Comparison of ENCODE assay signal across 7 mouse cellular contexts in the genomic region with DNA sequence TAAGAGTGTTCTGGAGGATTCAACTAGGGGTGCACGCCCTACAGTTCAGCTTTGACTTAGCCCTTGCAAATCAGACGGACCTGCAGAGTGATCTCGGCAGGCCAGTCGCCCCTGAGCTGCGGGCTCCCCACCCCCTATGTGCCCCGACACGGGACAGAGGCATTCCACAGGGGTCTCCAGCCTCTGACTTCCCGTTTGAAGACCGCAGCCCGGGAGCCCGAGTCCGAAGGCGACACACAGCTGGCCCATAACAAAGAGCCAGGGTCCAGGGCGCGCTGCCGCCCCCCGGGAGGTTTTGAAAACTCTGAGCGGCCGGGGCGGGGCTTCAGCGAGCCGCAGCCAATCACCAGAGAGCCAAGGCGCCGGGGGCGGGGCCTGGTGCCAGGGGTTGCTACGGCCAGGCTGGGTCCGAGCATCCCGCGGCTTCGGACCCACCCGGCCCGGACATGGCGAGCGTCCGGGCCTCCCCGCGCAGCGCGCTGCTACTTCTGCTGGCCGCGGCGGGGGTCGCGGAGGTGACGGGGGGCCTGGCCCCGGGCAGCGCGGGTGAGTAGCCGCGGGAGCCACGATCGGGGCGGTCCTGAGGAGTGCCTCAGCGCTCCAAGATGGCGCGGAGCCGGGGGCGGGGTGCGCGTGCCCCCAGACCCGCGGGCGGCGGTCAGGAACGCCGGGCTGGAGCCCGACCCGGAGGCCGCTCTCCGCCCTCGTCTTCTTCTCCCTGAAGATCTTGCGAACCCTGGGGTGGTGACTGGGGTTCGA. TPM values are rescaled to one million over a fixed set of nuclear protein-coding genes. Genes with fewer than 3 reads are reported as not detected.
DNase-seq lines count a peak whose midpoint lies in the region; ATAC-seq lines count a peak whose summit lies in the region.

Gene Reck (plus strand): TSS at position 371 of the 759 bp plus-strand sequence.

- H3K36me3 ChIP-seq in embryonic facial prominence, embryonic 11.5 days (replicated peaks; ENCODE audit: control insufficient read depth, insufficient read depth, low read depth, low read length), result no peaks in the 10 kb centered on the region
- no peaks in the 10 kb centered on the region for H3K36me3 ChIP-seq in limb, embryonic 11.5 days (ENCODE audit: control insufficient read depth, insufficient read depth, low read length)
- no peaks in the 10 kb centered on the region for H3K36me3 ChIP-seq in midbrain, embryonic 13.5 days

- H3K4me2 ChIP-seq in embryonic facial prominence, embryonic 11.5 days (ENCODE audit: low read depth, low read length), result peak within 1 kb of the TSS; percentile 82
- peak within 1 kb of the TSS; percentile 70 for H3K4me2 ChIP-seq in limb, embryonic 11.5 days (ENCODE audit: low read depth, severe bottlenecking)
- H3K4me2 ChIP-seq in midbrain, embryonic 13.5 days (replicated peaks), result peak within 1 kb of the TSS; percentile 89

- H3K4me1 ChIP-seq in embryonic facial prominence, embryonic 11.5 days (ENCODE audit: control insufficient read depth, insufficient read depth, low read length), result no peaks in the 10 kb centered on the region; the same call in 1 of the 2 replicates
- peaks cover 14% of the 10 kb centered on the region for H3K4me1 ChIP-seq in limb, embryonic 11.5 days (ENCODE audit: control insufficient read depth, insufficient read depth, low read length)
- H3K4me1 ChIP-seq in midbrain, embryonic 13.5 days (replicated peaks), result peaks cover 37% of the 10 kb centered on the region

- ATAC-seq in embryonic facial prominence, embryonic 11.5 days (replicated peaks; ENCODE audit: insufficient number of reproducible peaks, low FRiP score, low TSS enrichment, low read depth), result peak; percentile 89
- ATAC-seq in limb, embryonic 11.5 days (ENCODE audit: insufficient number of reproducible peaks, low FRiP score, low TSS enrichment, low read depth), result peak; percentile 89
- ATAC-seq in midbrain, embryonic 13.5 days, result peak; percentile 94

- H3K4me3 ChIP-seq in embryonic facial prominence, embryonic 11.5 days (ENCODE audit: low read depth, low read length), result peak within 1 kb of the TSS; percentile 91
- H3K4me3 ChIP-seq in limb, embryonic 11.5 days (ENCODE audit: low read depth, low read length), result peak within 1 kb of the TSS; percentile 71
- H3K4me3 ChIP-seq in midbrain, embryonic 13.5 days (replicated peaks), result peak within 1 kb of the TSS; percentile 82

- no peaks in the 10 kb centered on the region for H3K9me3 ChIP-seq in embryonic facial prominence, embryonic 11.5 days (replicated peaks; ENCODE audit: control insufficient read depth, low read length)
- no peaks in the 10 kb centered on the region for H3K9me3 ChIP-seq in limb, embryonic 11.5 days (ENCODE audit: control insufficient read depth, low read length)
- H3K9me3 ChIP-seq in midbrain, embryonic 13.5 days, result no peaks in the 10 kb centered on the region

- peak within 1 kb of the TSS; percentile 56; the same call in 1 of the 2 replicates for H3K27ac ChIP-seq in embryonic facial prominence, embryonic 11.5 days (replicated peaks; ENCODE audit: low read depth, low read length)
- H3K27ac ChIP-seq in limb, embryonic 11.5 days (replicated peaks; ENCODE audit: low read depth, low read length), result peak within 1 kb of the TSS; percentile 38; the same call in 1 of the 2 replicates
- peak within 1 kb of the TSS; percentile 82 for H3K27ac ChIP-seq in midbrain, embryonic 13.5 days

- WGBS in embryonic facial prominence, embryonic 11.5 days, result under 1% methylated on average over 62 of the region's 73 CpGs
- WGBS in limb, embryonic 11.5 days, result under 1% methylated on average over 67 of the region's 73 CpGs
- 1% methylated on average over 57 of the region's 73 CpGs for WGBS in midbrain, embryonic 13.5 days

- peak; percentile 92 for DNase-seq in adrenal gland, postnatal 14 days
- DNase-seq in embryonic facial prominence, embryonic 11.5 days (ENCODE audit: low spot score), result peak; percentile 97
- peak; percentile 99 for DNase-seq in heart, adult 11 months
- DNase-seq in kidney, adult 11 months, result peak; percentile 80
- peak; percentile 97 for DNase-seq in limb, embryonic 11.5 days (ENCODE audit: low spot score)
- DNase-seq in spleen, adult 18-20 months, result peak; percentile 36 to 74

- peak within 1 kb of the TSS; percentile 92 for H3K9ac ChIP-seq in embryonic facial prominence, embryonic 11.5 days (replicated peaks; ENCODE audit: low read length)
- H3K9ac ChIP-seq in limb, embryonic 11.5 days (ENCODE audit: low read length), result peak within 1 kb of the TSS; percentile 76
- H3K9ac ChIP-seq in midbrain, embryonic 13.5 days (replicated peaks), result peak within 1 kb of the TSS; percentile 84

- H3K27me3 ChIP-seq in embryonic facial prominence, embryonic 11.5 days (ENCODE audit: control insufficient read depth, insufficient read depth, low read length), result no peaks in the 10 kb centered on the region
- H3K27me3 ChIP-seq in limb, embryonic 11.5 days (ENCODE audit: control insufficient read depth, insufficient read depth, low read length), result no peaks in the 10 kb centered on the region
- no peaks in the 10 kb centered on the region for H3K27me3 ChIP-seq in midbrain, embryonic 13.5 days

RNA-seq across cellular contexts. Expression of gene Reck, which starts in this region (rescaled TPM):
- total RNA-seq in adrenal gland, postnatal 14 days (2021), result 14.6 and 16.6 TPM in 2 replicates
- polyA plus RNA-seq in embryonic facial prominence, embryonic 11.5 days (2014; fragmentation: Nextera tagmentation; extraction: Ambion mirVana), result 21.7 and 24.3 TPM in 2 replicates
- polyA plus RNA-seq in limb, embryonic 11.5 days (2014; fragmentation: Nextera tagmentation; extraction: Ambion mirVana), result 25.7 and 26.1 TPM in 2 replicates
- 6.0 TPM in 2 replicates for polyA plus RNA-seq in midbrain, embryonic 13.5 days (2015; fragmentation: Nextera tagmentation; extraction: Ambion mirVana)

Comparison
In these comparisons a context has a peak if more than half of its experiments do, and no peak if none do; other contexts are left out.
1. Peak in every context shown above with its lines: DNase-seq, ATAC-seq, H3K4me3 ChIP-seq and H3K27ac ChIP-seq.